Mouse (Mus musculus) ES-Bruce4 (cell line): ENCODE data around the gene Eef1akmt3.

Source experiments
- CTCF ChIP-seq: IDR thresholded peaks from one replicate; pipeline ENCODE4 v1.8.1; 2011; ENCODE audit warnings: low read depth, low read length
- POLR2A ChIP-seq: IDR thresholded peaks from one replicate; pipeline ENCODE4 v1.8.1; 2011; ENCODE audit warnings: low read length; ENCODE audit not compliant: insufficient read depth

DNA sequence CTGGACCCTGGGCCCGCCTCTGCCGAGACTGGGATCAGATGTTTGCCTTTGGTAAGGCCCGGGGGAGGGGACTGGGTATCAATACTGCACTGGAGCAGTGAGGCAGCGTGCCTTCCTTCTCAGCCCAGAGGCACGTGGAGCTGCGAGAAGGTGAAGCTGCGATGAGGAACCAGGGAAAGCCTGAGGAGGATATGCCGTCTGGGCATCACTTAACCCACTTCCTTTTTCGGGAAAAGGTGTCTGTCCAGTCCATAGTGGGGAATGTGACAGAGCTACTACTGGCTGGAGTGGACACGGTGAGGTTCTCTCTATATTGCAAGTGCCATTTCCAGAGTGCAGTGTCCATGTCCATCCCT lies 8.8 kb upstream of the Eef1akmt3 start:
- TF ChIP-seq POLR2A: no peak
- no peak for TF ChIP-seq CTCF
